18 mouse cellular contexts compared by ENCODE assay signal in the genomic region with DNA sequence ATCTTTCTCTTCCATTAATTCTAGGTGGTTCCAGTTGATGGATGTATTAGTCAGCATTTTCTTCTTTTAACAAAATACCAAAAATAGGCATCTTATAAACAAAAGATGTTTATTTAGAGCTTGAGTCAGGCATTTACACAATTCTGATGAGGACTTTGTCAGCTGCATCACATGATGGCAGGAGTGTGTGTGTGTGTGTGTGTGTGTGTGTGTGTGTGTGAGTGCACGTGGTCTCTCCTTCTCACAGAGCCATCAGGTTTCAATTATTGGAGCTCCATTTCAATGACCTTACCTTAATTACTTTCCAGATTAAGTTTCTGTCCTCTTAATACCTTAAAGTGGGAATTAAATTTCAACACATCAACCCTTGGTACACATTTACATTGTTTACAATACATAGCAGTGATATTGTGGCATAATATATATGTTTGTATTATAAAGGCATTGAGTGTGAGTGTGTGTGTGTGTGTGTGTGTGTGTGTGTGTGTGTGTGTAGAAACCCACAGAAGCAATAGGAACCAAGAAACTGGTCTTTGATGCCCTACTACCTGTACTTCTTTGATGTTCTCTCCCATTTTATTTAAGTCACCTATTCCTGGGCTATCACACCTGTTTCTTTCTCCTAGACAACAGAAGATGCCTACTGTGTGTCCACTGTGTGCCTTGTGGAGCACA. TPM values are rescaled to one million over a fixed set of nuclear protein-coding genes. Genes with fewer than 3 reads are reported as not detected.
DNase-seq lines count a peak whose midpoint lies in the region; ATAC-seq and TF ChIP-seq lines count a peak whose summit lies in the region.
"Had no signal": no experiment of that assay in that cellular context is flagged by ENCODE, and none has a peak within 500 bp of the region (broad histone marks: within the 10 kb centered on the region; RNA-seq: fewer than 3 reads in every experiment).

No protein-coding gene starts in this region.

- peak; percentile 51 for ATAC-seq in hindbrain, embryonic 14.5 days (ENCODE audit: low FRiP score)
- peak; percentile 56; the same call in 1 of the 2 replicates for ATAC-seq in midbrain, embryonic 15.5 days (replicated peaks)
- ATAC-seq: intestine, postnatal 0 days had no signal

- H3K4me1 ChIP-seq in embryonic facial prominence, embryonic 10.5 days: peaks cover 9% of the 10 kb centered on the region
- H3K4me1 ChIP-seq in hindbrain, embryonic 14.5 days (replicated peaks; ENCODE audit: control insufficient read depth, insufficient read depth, low read length): no peaks in the 10 kb centered on the region; the same call in 1 of the 2 replicates
- H3K4me1 ChIP-seq in midbrain, embryonic 15.5 days: peaks cover 10% of the 10 kb centered on the region
- H3K4me1 ChIP-seq: limb, embryonic 15.5 days had no signal

- 58% methylated on average over 1 of the region's 1 CpGs for WGBS in embryonic facial prominence, embryonic 10.5 days
- WGBS in hindbrain, embryonic 14.5 days: 47% methylated on average over 1 of the region's 1 CpGs
- WGBS in midbrain, embryonic 15.5 days: 29% methylated on average over 1 of the region's 1 CpGs

- H3K36me3 ChIP-seq in embryonic facial prominence, embryonic 10.5 days (replicated peaks): no peaks in the 10 kb centered on the region
- no peaks in the 10 kb centered on the region for H3K36me3 ChIP-seq in hindbrain, embryonic 14.5 days (replicated peaks; ENCODE audit: control insufficient read depth, insufficient read depth)
- H3K36me3 ChIP-seq in midbrain, embryonic 15.5 days (replicated peaks): no peaks in the 10 kb centered on the region
- H3K36me3 ChIP-seq: embryonic facial prominence, embryonic 12.5 days; limb, embryonic 15.5 days had no signal

- H3K4me3 ChIP-seq in layer of hippocampus, adult 2 months: no peak overlapping the region
- no peak overlapping the region for H3K4me3 ChIP-seq in embryonic facial prominence, embryonic 10.5 days
- no peak overlapping the region for H3K4me3 ChIP-seq in hindbrain, embryonic 14.5 days (replicated peaks; ENCODE audit: low read length)
- H3K4me3 ChIP-seq in midbrain, embryonic 15.5 days: no peak overlapping the region
- H3K4me3 ChIP-seq: embryonic facial prominence, embryonic 12.5 days; erythroblast, embryonic 14.5 days; limb, embryonic 15.5 days had no signal

- no peaks in the 10 kb centered on the region for H3K27me3 ChIP-seq in embryonic facial prominence, embryonic 10.5 days (replicated peaks; ENCODE audit: low read depth, poor library complexity, severe bottlenecking)
- H3K27me3 ChIP-seq in hindbrain, embryonic 14.5 days (ENCODE audit: control insufficient read depth, insufficient read depth, low read length): no peaks in the 10 kb centered on the region
- no peaks in the 10 kb centered on the region for H3K27me3 ChIP-seq in midbrain, embryonic 15.5 days (replicated peaks)
- H3K27me3 ChIP-seq: embryonic facial prominence, embryonic 12.5 days; limb, embryonic 15.5 days had no signal

- H3K4me2 ChIP-seq in hindbrain, embryonic 14.5 days (replicated peaks): peak overlapping the region; percentile 25; the same call in 1 of the 2 replicates
- H3K4me2 ChIP-seq in midbrain, embryonic 15.5 days: 0 out of 2 replicates have a peak overlapping the region, but pooled peaks have one; percentile 14
- H3K4me2 ChIP-seq: embryonic facial prominence, embryonic 12.5 days; limb, embryonic 15.5 days; lung, embryonic 14.5 days had no signal

- DNase-seq in layer of hippocampus, adult 2 months (ENCODE audit: low spot score in 2 of 2): no peak
- no peak for DNase-seq in layer of hippocampus, postnatal 14 days (ENCODE audit: low spot score in 2 of 2)
- DNase-seq in embryonic facial prominence, embryonic 10.5 days (ENCODE audit: low spot score): peak; percentile 24
- DNase-seq in hindbrain, embryonic 14.5 days (ENCODE audit: low spot score): no peak
- DNase-seq in right cerebral cortex, postnatal 36 days (ENCODE audit: low spot score in 2 of 2): no peak
- no peak for DNase-seq in right cerebral cortex, postnatal 4 days
- no peak for DNase-seq in embryo, embryonic 11 days
- DNase-seq: adrenal gland, adult 2 months; cerebellum, adult 8-10 months; gastrocnemius, postnatal 25 days; thymus, postnatal 4 days had no signal

- peak overlapping the region; percentile 87 for H3K27ac ChIP-seq in layer of hippocampus, adult 2 months
- H3K27ac ChIP-seq in embryonic facial prominence, embryonic 10.5 days (replicated peaks): no peak overlapping the region
- H3K27ac ChIP-seq in hindbrain, embryonic 14.5 days: peak overlapping the region; percentile 90
- H3K27ac ChIP-seq in midbrain, embryonic 15.5 days: peak overlapping the region; percentile 86
- H3K27ac ChIP-seq: embryonic facial prominence, embryonic 12.5 days; limb, embryonic 15.5 days; macrophage had no signal

- H3K9me3 ChIP-seq in embryonic facial prominence, embryonic 10.5 days: no peaks in the 10 kb centered on the region
- H3K9me3 ChIP-seq in hindbrain, embryonic 14.5 days (ENCODE audit: control insufficient read depth, low read length): no peaks in the 10 kb centered on the region
- no peaks in the 10 kb centered on the region for H3K9me3 ChIP-seq in midbrain, embryonic 15.5 days
- H3K9me3 ChIP-seq: embryonic facial prominence, embryonic 12.5 days; limb, embryonic 15.5 days had no signal

- no peak overlapping the region for H3K9ac ChIP-seq in hindbrain, embryonic 14.5 days
- H3K9ac ChIP-seq in midbrain, embryonic 15.5 days: no peak overlapping the region
- H3K9ac ChIP-seq: embryonic facial prominence, embryonic 12.5 days; limb, embryonic 15.5 days; lung, embryonic 14.5 days had no signal

- no peak for TF ChIP-seq CTCF in layer of hippocampus, adult 2 months (conservative IDR thresholded peaks at IDR 0.05)

RNA-seq across cellular contexts. Expression of gene Pgrmc1, which starts 11.2 kb away (rescaled TPM):
- total RNA-seq in layer of hippocampus, adult 2 months (2021): 100 to 1,000 TPM; 275 to 285 TPM
- total RNA-seq in layer of hippocampus, postnatal 14 days (2021): 100 to 1,000 TPM; 276 to 278 TPM
- polyA plus RNA-seq in embryonic facial prominence, embryonic 10.5 days (2016; fragmentation: Nextera tagmentation; extraction: Ambion mirVana): 328 and 337 TPM in 2 replicates
- polyA plus RNA-seq in hindbrain, embryonic 14.5 days (2014; fragmentation: Nextera tagmentation; extraction: Ambion mirVana): 615 and 669 TPM in 2 replicates
- polyA plus RNA-seq in midbrain, embryonic 15.5 days (2015; fragmentation: Nextera tagmentation; extraction: Ambion mirVana): 682 and 686 TPM in 2 replicates

RNA-seq across cellular contexts. Expression of gene Akap17b, which starts 58.4 kb away (rescaled TPM):
- total RNA-seq in layer of hippocampus, adult 2 months (2021): 1 to 10 TPM; 8.7 to 9.0 TPM
- 1 to 10 TPM; 8.8 to 9.4 TPM for total RNA-seq in layer of hippocampus, postnatal 14 days (2021)
- polyA plus RNA-seq in embryonic facial prominence, embryonic 10.5 days (2016; fragmentation: Nextera tagmentation; extraction: Ambion mirVana): 2.7 and 2.9 TPM in 2 replicates
- 6.6 and 6.8 TPM in 2 replicates for polyA plus RNA-seq in hindbrain, embryonic 14.5 days (2014; fragmentation: Nextera tagmentation; extraction: Ambion mirVana)
- 6.0 and 6.1 TPM in 2 replicates for polyA plus RNA-seq in midbrain, embryonic 15.5 days (2015; fragmentation: Nextera tagmentation; extraction: Ambion mirVana)
- polyA plus RNA-seq: erythroblast, embryonic 14.5 days had no signal
